Mouse (Mus musculus) hindbrain, embryonic 16.5 days (tissue): ENCODE results near the gene H1foo. TPM values are rescaled to one million over a fixed set of nuclear protein-coding genes. Genes with fewer than 3 reads are reported as not detected.

Experiments
- ATAC-seq: fragments of 200-750 bp; cut with Nextera tagmentation; 2 replicates; pipeline ENCODE4 v1.8.0; 2017; ENCODE audit warnings: moderate TSS enrichment, moderate library complexity
- H3K27ac ChIP-seq: fragments of 300-500 bp; sonication (generic); 2 replicates; pipeline ENCODE4 v1.5.1; 2014; ENCODE audit warnings: low read depth, mild to moderate bottlenecking, control low read depth, low read length, moderate library complexity
- H3K27me3 ChIP-seq: fragments of 300-500 bp; sonication (generic); replicated peaks from 2 replicates; pipeline ENCODE4 v1.6.1; 2014; ENCODE audit warnings: low read length; ENCODE audit not compliant: control insufficient read depth, insufficient read depth
- H3K36me3 ChIP-seq: fragments of 300-500 bp; sonication (generic); 2 replicates; pipeline ENCODE4 v1.6.1; 2014; ENCODE audit warnings: mild to moderate bottlenecking, low read length, moderate library complexity, mixed read lengths; ENCODE audit not compliant: control insufficient read depth, insufficient read depth
- H3K4me1 ChIP-seq: fragments of 300-500 bp; sonication (generic); 2 replicates; pipeline ENCODE4 v1.6.1; 2014; ENCODE audit warnings: low read depth, low read length; ENCODE audit not compliant: control insufficient read depth, insufficient read depth
- H3K4me2 ChIP-seq: fragments of 300-500 bp; sonication (generic); 2 replicates; pipeline ENCODE4 v1.6.1; 2014; ENCODE audit warnings: mild to moderate bottlenecking, low read length, control low read depth, moderate library complexity
- H3K4me3 ChIP-seq: fragments of 300-500 bp; sonication (generic); 2 replicates; pipeline ENCODE4 v1.5.1; 2014; ENCODE audit warnings: mild to moderate bottlenecking, low read length, control low read depth, moderate library complexity
- H3K9ac ChIP-seq: fragments of 300-500 bp; sonication (generic); 2 replicates; pipeline ENCODE4 v1.6.1; 2014; ENCODE audit warnings: low read depth, mild to moderate bottlenecking, control low read depth, low read length, moderate library complexity
- H3K9me3 ChIP-seq: fragments of 300-500 bp; sonication (generic); 2 replicates; pipeline ENCODE4 v1.6.1; 2014; ENCODE audit warnings: mild to moderate bottlenecking, low read length, moderate library complexity; ENCODE audit not compliant: control insufficient read depth
- WGBS: fragments of 180-500 bp; shearing (Covaris S2); extraction: QIAGEN DNeasy Blood & Tissue Kit; methylation state at CpG from one replicate; pipeline ENCODE4 v1.1.7; 2014; 5-methylcytosine and 5-hydroxymethylcytosine counted together
- polyA plus RNA-seq: library from polyadenylated mRNA; unstranded; fragments of >200 nt; fragmentation: Nextera tagmentation; extraction: Ambion mirVana; gene quantifications from 2 replicates; pipeline ENCODE4 v1.2.1, GENCODE M21; 2015

H1foo gene
- polyA plus RNA-seq, 1 experiment from 2014 or later = not detected

DNA sequence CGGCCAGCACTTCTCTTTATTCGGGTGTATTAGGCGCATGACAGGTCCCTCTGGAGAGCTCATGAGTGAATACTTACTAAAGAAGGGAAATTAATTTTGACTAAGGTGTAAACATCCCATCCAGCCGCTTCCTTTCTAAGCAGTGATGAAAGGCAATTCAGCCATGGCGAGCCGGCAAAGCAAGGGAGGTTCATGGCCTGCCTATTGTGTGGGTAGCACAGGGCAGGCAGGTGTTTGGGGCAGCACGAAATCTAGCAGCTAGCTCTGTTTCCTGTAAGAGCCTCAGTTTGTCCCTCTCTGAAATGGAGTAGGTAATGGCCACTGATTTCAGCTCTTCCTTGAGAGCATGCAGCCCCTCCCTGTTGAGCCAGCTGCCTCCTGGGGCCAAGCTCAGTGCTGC is 39.8 kb downstream of the H1foo start:
- Histone ChIP-seq H3K27ac (no peak overlapping the region), H3K9ac (no peak overlapping the region), H3K9me3 (no peaks in the 10 kb centered on the region), H3K4me2 (no peak overlapping the region), H3K4me3 (no peak overlapping the region), H3K4me1 (peaks cover 21% of the 10 kb centered on the region), H3K36me3 (no peaks in the 10 kb centered on the region), H3K27me3 (0 out of 2 replicates have a peak, but pooled peaks cover 2% of the 10 kb centered on the region)
- ATAC-seq = no peak
- 59% methylated on average over 7 of the region's 7 CpGs for WGBS

DNA sequence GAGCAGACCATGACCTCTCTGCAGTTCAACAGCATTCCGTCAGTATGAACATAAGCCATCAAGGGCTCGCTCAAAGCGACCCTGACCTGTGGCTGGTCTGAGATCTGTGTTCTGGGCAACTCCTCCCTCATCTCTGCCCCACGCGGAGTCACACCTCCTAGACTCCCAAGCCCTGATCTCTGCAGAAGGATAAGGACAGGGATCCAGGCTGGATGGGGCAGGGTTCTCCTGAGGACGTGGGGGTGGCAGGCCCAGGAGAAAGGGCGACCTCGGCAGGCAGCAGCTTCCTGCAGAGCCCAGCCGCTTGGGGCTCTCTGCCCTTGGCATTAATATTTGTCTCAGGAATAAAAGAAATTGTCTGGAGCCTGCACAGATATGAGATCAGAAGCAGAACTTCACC is 40.9 kb downstream of the H1foo start:
- Histone ChIP-seq H3K36me3 (no peaks in the 10 kb centered on the region), H3K9me3 (no peaks in the 10 kb centered on the region), H3K27me3 (0 out of 2 replicates have a peak, but pooled peaks cover 2% of the 10 kb centered on the region), H3K4me1 (peaks cover 21% of the 10 kb centered on the region), H3K27ac (no peak overlapping the region), H3K4me3 (no peak overlapping the region), H3K4me2 (no peak overlapping the region), H3K9ac (no peak overlapping the region)
- no peak for ATAC-seq
- 65% methylated on average over 9 of the region's 9 CpGs for WGBS

DNA sequence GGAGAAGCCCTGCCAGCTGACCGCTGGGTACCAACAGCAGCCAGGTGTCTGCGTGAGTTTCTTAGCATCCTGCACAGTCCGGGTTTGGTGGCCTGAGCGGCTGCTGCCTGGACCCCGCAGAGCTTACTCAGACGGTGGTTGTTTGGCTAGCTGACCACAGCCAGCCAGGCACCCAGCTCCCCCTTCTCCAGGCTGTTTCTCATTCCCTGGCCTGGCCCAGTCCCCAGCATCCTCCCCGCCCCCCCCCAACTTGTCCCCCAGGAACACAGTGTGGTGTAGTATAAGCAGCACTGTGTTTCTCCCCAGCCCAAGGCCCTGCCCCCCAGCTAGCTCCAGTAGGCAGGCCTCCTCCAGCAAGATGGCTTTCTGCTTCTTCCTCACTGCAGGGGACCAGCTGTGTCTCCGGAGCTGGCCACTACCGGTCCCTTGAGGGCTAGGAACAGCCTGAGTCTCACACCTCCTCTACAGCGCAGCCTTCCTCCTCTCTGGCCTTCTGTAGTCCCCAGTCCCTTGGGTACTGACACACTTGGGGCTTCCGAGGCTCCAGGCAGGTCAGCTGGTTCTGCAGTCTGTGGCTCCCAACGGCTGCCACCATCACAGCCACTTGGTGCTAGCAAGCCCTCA is 41.8 kb downstream of the H1foo start:
- Histone ChIP-seq H3K36me3 (no peaks in the 10 kb centered on the region), H3K27me3 (0 out of 2 replicates have a peak, but pooled peaks cover 4% of the 10 kb centered on the region), H3K9ac (no peak overlapping the region; the same call in 1 of the 2 replicates), H3K4me3 (no peak overlapping the region), H3K9me3 (no peaks in the 10 kb centered on the region), H3K4me1 (peaks cover 21% of the 10 kb centered on the region), H3K4me2 (no peak overlapping the region), H3K27ac (no peak overlapping the region)
- no peak for ATAC-seq
- 48% methylated on average over 12 of the region's 12 CpGs for WGBS

DNA sequence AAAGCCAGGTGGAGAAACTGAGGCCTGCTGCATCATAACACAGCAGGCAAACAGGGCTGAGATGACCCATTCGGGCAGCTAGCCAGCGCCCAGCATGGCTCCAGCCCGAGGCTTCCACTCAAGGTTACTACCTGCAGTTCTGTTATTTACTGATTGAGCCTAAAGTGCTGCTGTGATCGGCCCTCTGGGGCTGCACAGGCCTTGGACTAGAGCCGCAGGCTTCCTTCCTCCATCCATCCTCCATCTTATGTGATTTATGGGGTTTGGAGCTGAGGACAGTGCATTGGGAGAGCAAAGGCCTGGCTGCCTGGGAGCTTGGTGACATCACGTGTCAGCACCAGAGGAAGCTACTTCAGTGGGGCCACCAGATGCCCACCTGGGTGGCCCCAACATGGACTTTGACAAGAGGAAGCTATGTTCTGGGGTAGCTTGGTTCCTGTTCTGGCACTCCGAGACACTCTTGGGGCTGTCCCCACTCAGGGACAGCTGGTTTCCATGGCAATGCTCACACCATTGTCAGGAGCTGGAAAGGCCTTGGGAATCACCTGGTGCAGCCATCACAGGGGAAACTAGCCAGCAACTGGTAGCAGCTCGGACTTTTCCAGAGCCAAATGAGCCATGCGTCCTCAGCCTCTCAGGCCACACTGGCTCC is 42.5 kb downstream of the H1foo start:
- Histone ChIP-seq H3K9ac (no peak overlapping the region; the same call in none of the 2 replicates), H3K4me1 (peaks cover 21% of the 10 kb centered on the region), H3K27ac (no peak overlapping the region; the same call in 1 of the 2 replicates), H3K36me3 (no peaks in the 10 kb centered on the region), H3K9me3 (no peaks in the 10 kb centered on the region), H3K4me2 (no peak overlapping the region), H3K4me3 (no peak overlapping the region), H3K27me3 (peaks cover 9% of the 10 kb centered on the region)
- 58% methylated on average over 9 of the region's 9 CpGs for WGBS
- ATAC-seq = no peak

DNA sequence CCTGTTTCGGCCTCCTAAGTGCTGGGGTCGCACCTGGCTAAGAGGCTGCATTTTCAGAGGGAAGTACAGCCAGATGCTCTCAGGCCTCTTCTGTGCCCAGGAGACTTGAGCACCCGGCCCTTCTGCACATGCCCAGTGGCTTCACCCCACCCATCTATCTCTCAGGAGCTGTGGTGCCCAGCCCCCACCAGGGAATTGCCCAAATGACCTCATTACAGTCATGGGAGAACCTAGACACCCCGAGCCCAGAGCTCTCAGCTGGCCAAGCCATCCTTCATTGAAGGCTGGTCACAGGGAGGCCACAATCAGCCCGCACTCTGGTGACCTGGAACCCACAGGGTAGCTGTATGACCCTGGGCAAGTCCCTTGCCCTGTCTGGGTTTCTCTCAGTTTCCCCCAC is 44.3 kb downstream of the H1foo start:
- Histone ChIP-seq H3K27ac (no peak overlapping the region), H3K4me2 (no peak overlapping the region), H3K36me3 (no peaks in the 10 kb centered on the region), H3K4me3 (no peak overlapping the region), H3K27me3 (peaks cover 26% of the 10 kb centered on the region), H3K4me1 (peaks cover 29% of the 10 kb centered on the region), H3K9ac (no peak overlapping the region), H3K9me3 (no peaks in the 10 kb centered on the region)
- ATAC-seq = no peak
- 72% methylated on average over 5 of the region's 5 CpGs for WGBS

DNA sequence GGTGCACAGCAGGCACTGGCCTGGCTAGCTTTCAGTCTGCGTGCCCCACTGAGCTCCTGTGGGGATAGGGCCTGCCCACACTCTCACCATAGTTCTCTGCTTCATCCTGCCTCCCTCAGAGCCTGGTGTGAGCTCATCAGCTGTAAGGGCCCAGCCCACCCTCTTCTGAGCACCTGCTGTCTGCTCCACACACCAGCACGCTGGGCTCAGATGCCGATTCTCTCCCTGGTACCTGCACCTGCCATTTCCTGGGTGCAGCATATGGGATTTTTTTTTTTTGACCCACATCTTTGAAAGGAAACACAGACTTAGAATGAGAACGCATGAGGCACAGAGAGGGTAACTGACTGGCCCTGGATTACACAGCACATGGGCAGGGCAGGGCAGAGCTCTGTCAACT is 44.9 kb downstream of the H1foo start:
- 62% methylated on average over 4 of the region's 4 CpGs for WGBS
- no peaks in the 10 kb centered on the region for H3K9me3 ChIP-seq
- H3K9ac ChIP-seq = no peak overlapping the region
- no peak overlapping the region for H3K27ac ChIP-seq
- no peak overlapping the region for H3K4me2 ChIP-seq
- H3K27me3 ChIP-seq = peaks cover 30% of the 10 kb centered on the region
- no peak for ATAC-seq
- no peak overlapping the region for H3K4me3 ChIP-seq
- peaks cover 33% of the 10 kb centered on the region for H3K4me1 ChIP-seq
- H3K36me3 ChIP-seq = no peaks in the 10 kb centered on the region

DNA sequence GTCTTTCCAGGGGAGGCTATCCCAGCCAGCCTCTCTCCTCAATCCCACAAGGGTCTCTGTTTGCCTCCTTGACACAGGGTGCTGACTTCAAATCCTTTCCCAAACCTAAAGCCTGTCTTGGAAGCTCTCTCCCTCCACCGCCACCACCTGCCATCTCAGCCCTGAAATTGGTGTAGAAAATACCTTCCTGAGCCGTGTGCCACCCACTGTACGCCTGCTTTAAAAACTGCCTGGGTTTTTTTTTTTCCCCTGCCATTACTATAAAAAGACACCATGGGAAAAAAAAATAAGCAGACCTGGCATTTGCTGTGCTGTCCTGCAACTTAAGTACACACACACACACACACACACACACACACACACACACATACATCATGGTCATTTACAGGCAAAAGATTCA is 45.3 kb downstream of the H1foo start:
- no peak overlapping the region for H3K27ac ChIP-seq
- no peak overlapping the region for H3K9ac ChIP-seq
- no peaks in the 10 kb centered on the region for H3K36me3 ChIP-seq
- H3K4me2 ChIP-seq = 0 out of 2 replicates have a peak overlapping the region, but pooled peaks have one; percentile 21
- 85% methylated on average over 3 of the region's 3 CpGs for whole genome bisulfite sequencing
- no peak overlapping the region for H3K4me3 ChIP-seq
- H3K27me3 ChIP-seq = peaks cover 30% of the 10 kb centered on the region
- no peak for ATAC-seq
- no peaks in the 10 kb centered on the region for H3K9me3 ChIP-seq
- peaks cover 30% of the 10 kb centered on the region for H3K4me1 ChIP-seq

DNA sequence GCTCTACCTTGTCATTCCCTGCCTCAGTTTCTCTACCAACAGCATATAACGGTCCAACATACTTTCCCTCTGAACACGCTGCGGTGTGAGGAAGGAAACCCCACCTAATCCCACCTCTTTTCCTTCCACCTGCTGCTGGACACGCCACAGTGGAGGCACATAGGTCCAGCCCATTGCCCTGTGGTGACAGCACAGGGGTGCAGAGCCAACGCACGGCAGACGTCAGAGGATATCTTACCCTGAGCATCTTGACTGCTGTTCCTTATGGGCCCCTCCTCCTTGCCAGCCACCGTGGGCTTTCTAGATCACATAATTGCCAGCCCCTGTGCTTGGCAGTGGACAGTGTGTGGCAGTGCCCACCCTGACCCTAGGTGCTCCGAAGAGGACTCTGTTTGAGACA is 45.7 kb downstream of the H1foo start:
- Histone ChIP-seq H3K4me3 (no peak overlapping the region), H3K4me2 (0 out of 2 replicates have a peak overlapping the region, but pooled peaks have one; percentile 11), H3K9me3 (no peaks in the 10 kb centered on the region), H3K27me3 (peaks cover 30% of the 10 kb centered on the region), H3K27ac (no peak overlapping the region), H3K4me1 (peaks cover 28% of the 10 kb centered on the region), H3K36me3 (no peaks in the 10 kb centered on the region), H3K9ac (no peak overlapping the region)
- 85% methylated on average over 9 of the region's 9 CpGs for WGBS
- ATAC-seq = no peak

DNA sequence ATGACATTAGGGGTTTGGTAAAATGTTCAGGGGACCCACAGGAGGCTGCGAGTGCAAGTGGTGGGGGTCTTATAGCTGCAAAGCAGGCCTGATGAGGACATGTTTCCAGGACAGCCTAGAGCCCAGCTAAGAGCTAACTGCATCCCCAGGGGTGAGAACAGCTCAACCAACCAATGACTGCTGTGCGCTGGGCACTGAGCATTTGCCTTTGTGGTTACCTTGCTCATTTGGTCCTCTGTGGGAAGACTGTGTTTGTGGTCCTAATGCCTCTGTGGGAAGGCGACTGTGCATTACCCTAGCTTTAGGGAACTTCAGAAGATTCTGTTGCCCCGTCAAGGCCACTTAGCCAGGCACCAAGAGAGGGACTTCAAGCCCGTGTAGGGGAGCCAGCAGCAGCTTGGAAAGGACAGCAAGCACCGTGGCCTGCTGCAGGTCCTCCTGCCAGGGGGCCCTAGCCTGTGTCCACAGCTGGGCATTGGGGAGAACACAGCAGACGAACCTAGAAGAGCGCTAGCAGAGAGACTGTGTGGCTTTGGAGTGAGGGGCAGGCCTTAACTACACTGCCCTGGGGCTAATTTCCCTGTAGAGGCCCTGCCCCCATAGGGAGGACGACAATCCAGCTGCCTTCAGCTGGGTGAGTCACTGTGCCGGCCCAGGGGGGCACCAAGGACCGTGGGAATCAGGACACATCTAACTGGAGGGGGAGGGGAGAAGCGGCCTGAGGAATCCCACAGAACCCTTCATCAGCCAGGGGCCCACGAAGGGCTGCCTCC is 46.6 kb downstream of the H1foo start:
- ATAC-seq = no peak
- peak overlapping the region; percentile 94 for H3K4me2 ChIP-seq
- peak overlapping the region; percentile 61 for H3K4me3 ChIP-seq
- H3K27ac ChIP-seq = no peak overlapping the region
- H3K27me3 ChIP-seq = peaks cover 34% of the 10 kb centered on the region
- no peaks in the 10 kb centered on the region for H3K36me3 ChIP-seq
- peaks cover 24% of the 10 kb centered on the region for H3K4me1 ChIP-seq
- 41% methylated on average over 10 of the region's 13 CpGs for WGBS
- peak overlapping the region; percentile 35; the same call in 1 of the 2 replicates for H3K9ac ChIP-seq
- no peaks in the 10 kb centered on the region for H3K9me3 ChIP-seq
